Mouse (Mus musculus): ENCODE data around the gene Ncdn. TPM values are rescaled to one million over a fixed set of nuclear protein-coding genes. Genes with fewer than 3 reads are reported as not detected.

Ncdn gene
- 110 and 111 TPM in 2 replicates for polyA plus RNA-seq (2014; fragmentation: Nextera tagmentation; extraction: Ambion mirVana)

GRCm38 (mm10) chr4:126753268-126754230 is at the start of gene Ncdn, which contains the start of gene AU040320:
Gene Ncdn (minus strand): TSS chr4:126753438.
Gene AU040320 (plus strand): TSS chr4:126753544.
- peak within 1 kb of the TSS; percentile 96 for H3K27ac ChIP-seq (ENCODE audit: low read depth, low read length)
- WGBS, result under 1% methylated on average over 70 of the region's 71 CpGs
- H3K4me2 ChIP-seq (ENCODE audit: low read depth, low read length), result peak within 1 kb of the TSS; percentile 97
- H3K27me3 ChIP-seq (ENCODE audit: control insufficient read depth, insufficient read depth, low read length), result no peaks in the 10 kb centered on the region
- ATAC-seq (ENCODE audit: low read depth), result peak; percentile 96
- peaks cover 42% of the 10 kb centered on the region for H3K4me1 ChIP-seq (ENCODE audit: control insufficient read depth, insufficient read depth, low read length)
- H3K9me3 ChIP-seq (ENCODE audit: control insufficient read depth, low read length), result no peaks in the 10 kb centered on the region
- peaks cover 17% of the 10 kb centered on the region for H3K36me3 ChIP-seq (ENCODE audit: control insufficient read depth, insufficient read depth, low read length)
- H3K4me3 ChIP-seq (ENCODE audit: low read depth, low read length), result peak within 1 kb of the TSS; percentile 67
- peak within 1 kb of the TSS; percentile 69 for H3K9ac ChIP-seq (replicated peaks; ENCODE audit: low read depth, low read length)

GRCm38 (mm10) chr4:126802174-126802573 is 48.9 kb upstream of the Ncdn start:
- Histone ChIP-seq H3K4me2 (ENCODE audit: low read depth, low read length) (no peak overlapping the region), H3K27ac (ENCODE audit: low read depth, low read length) (no peak overlapping the region), H3K27me3 (ENCODE audit: control insufficient read depth, insufficient read depth, low read length) (no peaks in the 10 kb centered on the region), H3K9me3 (ENCODE audit: control insufficient read depth, low read length) (no peaks in the 10 kb centered on the region), H3K9ac (replicated peaks; ENCODE audit: low read depth, low read length) (no peak overlapping the region), H3K4me3 (ENCODE audit: low read depth, low read length) (no peak overlapping the region), H3K36me3 (ENCODE audit: control insufficient read depth, insufficient read depth, low read length) (no peaks in the 10 kb centered on the region), H3K4me1 (ENCODE audit: control insufficient read depth, insufficient read depth, low read length) (no peaks in the 10 kb centered on the region)
- WGBS, result 92% methylated on average over 8 of the region's 8 CpGs
- no peak for ATAC-seq (ENCODE audit: low read depth)

- H3K9me3 ChIP-seq (ENCODE audit: control insufficient read depth, low read length), result no peaks in the 10 kb centered on the region
- no peaks in the 10 kb centered on the region for H3K27me3 ChIP-seq (ENCODE audit: control insufficient read depth, insufficient read depth, low read length)
- H3K27ac ChIP-seq (ENCODE audit: low read depth, low read length), result no peak overlapping the region
- no peak overlapping the region for H3K4me3 ChIP-seq (ENCODE audit: low read depth, low read length)
- no peak overlapping the region for H3K9ac ChIP-seq (replicated peaks; ENCODE audit: low read depth, low read length)
- 93% methylated on average over 7 of the region's 7 CpGs for WGBS
- no peak for ATAC-seq (ENCODE audit: low read depth)
- H3K4me1 ChIP-seq (ENCODE audit: control insufficient read depth, insufficient read depth, low read length), result no peaks in the 10 kb centered on the region
- H3K36me3 ChIP-seq (ENCODE audit: control insufficient read depth, insufficient read depth, low read length), result 0 out of 2 replicates have a peak, but pooled peaks cover 12% of the 10 kb centered on the region
- no peak overlapping the region for H3K4me2 ChIP-seq (ENCODE audit: low read depth, low read length)
Observed at GRCm38 (mm10) chr4:126792341-126793102, 39.3 kb upstream of the Ncdn start.

GRCm38 (mm10) chr4:126782996-126783395 is 29.8 kb upstream of the Ncdn start:
- 74% methylated on average over 8 of the region's 8 CpGs for WGBS

GRCm38 (mm10) chr4:126782512-126782911 is 29.3 kb upstream of the Ncdn start:
- WGBS, result 84% methylated on average over 8 of the region's 8 CpGs
- Histone ChIP-seq H3K4me2 (ENCODE audit: low read depth, low read length) (no peak overlapping the region), H3K27ac (ENCODE audit: low read depth, low read length) (no peak overlapping the region), H3K36me3 (ENCODE audit: control insufficient read depth, insufficient read depth, low read length) (no peaks in the 10 kb centered on the region), H3K4me1 (ENCODE audit: control insufficient read depth, insufficient read depth, low read length) (peaks cover 17% of the 10 kb centered on the region), H3K9me3 (ENCODE audit: control insufficient read depth, low read length) (no peaks in the 10 kb centered on the region), H3K27me3 (ENCODE audit: control insufficient read depth, insufficient read depth, low read length) (no peaks in the 10 kb centered on the region), H3K4me3 (ENCODE audit: low read depth, low read length) (no peak overlapping the region), H3K9ac (replicated peaks; ENCODE audit: low read depth, low read length) (no peak overlapping the region)
- no peak for ATAC-seq (ENCODE audit: low read depth)

More at GRCm38 (mm10) chr4:126782996-126783395, 29.8 kb upstream of the Ncdn start:
- Histone ChIP-seq H3K36me3 (ENCODE audit: control insufficient read depth, insufficient read depth, low read length) (no peaks in the 10 kb centered on the region), H3K27ac (ENCODE audit: low read depth, low read length) (no peak overlapping the region), H3K9me3 (ENCODE audit: control insufficient read depth, low read length) (no peaks in the 10 kb centered on the region), H3K27me3 (ENCODE audit: control insufficient read depth, insufficient read depth, low read length) (no peaks in the 10 kb centered on the region), H3K9ac (replicated peaks; ENCODE audit: low read depth, low read length) (no peak overlapping the region), H3K4me2 (ENCODE audit: low read depth, low read length) (no peak overlapping the region), H3K4me1 (ENCODE audit: control insufficient read depth, insufficient read depth, low read length) (peaks cover 17% of the 10 kb centered on the region), H3K4me3 (ENCODE audit: low read depth, low read length) (no peak overlapping the region)
- no peak for ATAC-seq (ENCODE audit: low read depth)

- Histone ChIP-seq H3K4me2 (ENCODE audit: low read depth, low read length) (no peak overlapping the region), H3K4me3 (ENCODE audit: low read depth, low read length) (no peak overlapping the region), H3K36me3 (ENCODE audit: control insufficient read depth, insufficient read depth, low read length) (no peaks in the 10 kb centered on the region), H3K9ac (replicated peaks; ENCODE audit: low read depth, low read length) (no peak overlapping the region), H3K27ac (ENCODE audit: low read depth, low read length) (no peak overlapping the region), H3K4me1 (ENCODE audit: control insufficient read depth, insufficient read depth, low read length) (peaks cover 17% of the 10 kb centered on the region), H3K9me3 (ENCODE audit: control insufficient read depth, low read length) (no peaks in the 10 kb centered on the region), H3K27me3 (ENCODE audit: control insufficient read depth, insufficient read depth, low read length) (no peaks in the 10 kb centered on the region)
- no peak for ATAC-seq (ENCODE audit: low read depth)
- 42% methylated on average over 3 of the region's 3 CpGs for WGBS
Observed at GRCm38 (mm10) chr4:126781871-126782270, 28.6 kb upstream of the Ncdn start.

GRCm38 (mm10) chr4:126779826-126780775 is 26.9 kb upstream of the Ncdn start:
- 14% methylated on average over 12 of the region's 12 CpGs for WGBS
- no peak overlapping the region for H3K4me3 ChIP-seq (ENCODE audit: low read depth, low read length)
- peak overlapping the region; percentile 79 for H3K27ac ChIP-seq (ENCODE audit: low read depth, low read length)
- H3K4me1 ChIP-seq (ENCODE audit: control insufficient read depth, insufficient read depth, low read length), result peaks cover 17% of the 10 kb centered on the region
- no peak for ATAC-seq (ENCODE audit: low read depth)
- H3K36me3 ChIP-seq (ENCODE audit: control insufficient read depth, insufficient read depth, low read length), result no peaks in the 10 kb centered on the region
- H3K9ac ChIP-seq (replicated peaks; ENCODE audit: low read depth, low read length), result peak overlapping the region; percentile 28; the same call in 1 of the 2 replicates
- peak overlapping the region; percentile 34; the same call in 1 of the 2 replicates for H3K4me2 ChIP-seq (ENCODE audit: low read depth, low read length)
- H3K27me3 ChIP-seq (ENCODE audit: control insufficient read depth, insufficient read depth, low read length), result no peaks in the 10 kb centered on the region
- H3K9me3 ChIP-seq (ENCODE audit: control insufficient read depth, low read length), result no peaks in the 10 kb centered on the region

- Histone ChIP-seq H3K27ac (ENCODE audit: low read depth, low read length) (peak overlapping the region; percentile 63; the same call in 1 of the 2 replicates), H3K36me3 (ENCODE audit: control insufficient read depth, insufficient read depth, low read length) (no peaks in the 10 kb centered on the region), H3K4me2 (ENCODE audit: low read depth, low read length) (no peak overlapping the region), H3K27me3 (ENCODE audit: control insufficient read depth, insufficient read depth, low read length) (no peaks in the 10 kb centered on the region), H3K4me1 (ENCODE audit: control insufficient read depth, insufficient read depth, low read length) (peaks cover 17% of the 10 kb centered on the region), H3K4me3 (ENCODE audit: low read depth, low read length) (no peak overlapping the region), H3K9ac (replicated peaks; ENCODE audit: low read depth, low read length) (0 out of 2 replicates have a peak overlapping the region, but pooled peaks have one; percentile 12), H3K9me3 (ENCODE audit: control insufficient read depth, low read length) (no peaks in the 10 kb centered on the region)
- 9% methylated on average over 8 of the region's 8 CpGs for WGBS
- ATAC-seq (ENCODE audit: low read depth), result no peak
Observed at GRCm38 (mm10) chr4:126779148-126779581, 25.9 kb upstream of the Ncdn start.

All from neural tube, embryonic 14.5 days (tissue).